Mouse (Mus musculus) liver, postnatal 0 days (tissue): ENCODE measurements around the gene Ccdc155.
"Not testable (repeated sequence)": the region's sequence is repeated elsewhere in the genome, so short reads cannot be mapped to it uniquely, and the experiment has no call there.

Experiments used
- CTCF ChIP-seq: sonication (generic); IDR thresholded peaks from 2 replicates; pipeline ENCODE4 v1.5.1; 2016; ENCODE audit warnings: antibody characterized with exemption, low read depth
- EP300 ChIP-seq: IDR thresholded peaks from 2 replicates; pipeline ENCODE4 v1.6.1; 2016; ENCODE audit warnings: antibody characterized with exemption, low read depth, mild to moderate bottlenecking

- not testable (repeated sequence) for TF ChIP-seq CTCF, EP300
Measured at GRCm38 (mm10) chr7:45153052-45153451, 51.6 kb downstream of the Ccdc155 start.
